Mouse (Mus musculus): Measurements from ENCODE around the gene Cdc37. TPM values are rescaled to one million over a fixed set of nuclear protein-coding genes. Genes with fewer than 3 reads are reported as not detected.
A peak's percentile ranks its signal among the peaks of the same experiment; 100 is the strongest.

The Cdc37 gene
- polyA plus RNA-seq, 1 experiment from 2014 or later = 424 TPM

- no peaks in the 10 kb centered on the region for H3K4me1 ChIP-seq (ENCODE audit: control insufficient read depth, insufficient read depth, low read length)
- H3K27ac ChIP-seq (replicated peaks; ENCODE audit: low read depth, low read length) = no peak overlapping the region
- no peaks in the 10 kb centered on the region for H3K9me3 ChIP-seq (ENCODE audit: control insufficient read depth, low read length)
- no peak overlapping the region for H3K4me2 ChIP-seq (ENCODE audit: low read depth, severe bottlenecking)
- WGBS = 89% methylated on average over 6 of the region's 6 CpGs
- DNase-seq (ENCODE audit: low spot score) (no peak), ATAC-seq (ENCODE audit: insufficient number of reproducible peaks, low FRiP score, low TSS enrichment, low read depth) (no peak)
- no peaks in the 10 kb centered on the region for H3K27me3 ChIP-seq (ENCODE audit: control insufficient read depth, insufficient read depth, low read length)
- no peak overlapping the region for H3K4me3 ChIP-seq (ENCODE audit: low read depth, low read length)
- peaks cover 9% of the 10 kb centered on the region for H3K36me3 ChIP-seq (ENCODE audit: control insufficient read depth, insufficient read depth, low read length)
- no peak overlapping the region for H3K9ac ChIP-seq (ENCODE audit: low read length)
Observed at GRCm38 (mm10) chr9:21136401-21136800, 13.4 kb downstream of the Cdc37 start.

GRCm38 (mm10) chr9:21135941-21136381 lies 13.8 kb downstream of the Cdc37 start:
- no peak overlapping the region for H3K4me3 ChIP-seq (ENCODE audit: low read depth, low read length)
- peaks cover 7% of the 10 kb centered on the region for H3K36me3 ChIP-seq (ENCODE audit: control insufficient read depth, insufficient read depth, low read length)
- ATAC-seq (ENCODE audit: insufficient number of reproducible peaks, low FRiP score, low TSS enrichment, low read depth) = no peak
- no peak overlapping the region for H3K27ac ChIP-seq (replicated peaks; ENCODE audit: low read depth, low read length)
- H3K27me3 ChIP-seq (ENCODE audit: control insufficient read depth, insufficient read depth, low read length) = no peaks in the 10 kb centered on the region
- H3K4me1 ChIP-seq (ENCODE audit: control insufficient read depth, insufficient read depth, low read length) = no peaks in the 10 kb centered on the region
- H3K4me2 ChIP-seq (ENCODE audit: low read depth, severe bottlenecking) = no peak overlapping the region
- no peaks in the 10 kb centered on the region for H3K9me3 ChIP-seq (ENCODE audit: control insufficient read depth, low read length)
- no peak overlapping the region for H3K9ac ChIP-seq (ENCODE audit: low read length)
- 73% methylated on average over 1 of the region's 1 CpGs for WGBS
- DNase-seq (ENCODE audit: low spot score) = no peak

GRCm38 (mm10) chr9:21135329-21135890 lies 14.4 kb downstream of the Cdc37 start:
- Histone ChIP-seq H3K36me3 (ENCODE audit: control insufficient read depth, insufficient read depth, low read length) (peaks cover 6% of the 10 kb centered on the region), H3K9ac (ENCODE audit: low read length) (no peak overlapping the region), H3K4me3 (ENCODE audit: low read depth, low read length) (no peak overlapping the region), H3K27me3 (ENCODE audit: control insufficient read depth, insufficient read depth, low read length) (no peaks in the 10 kb centered on the region), H3K27ac (replicated peaks; ENCODE audit: low read depth, low read length) (no peak overlapping the region), H3K4me2 (ENCODE audit: low read depth, severe bottlenecking) (no peak overlapping the region), H3K4me1 (ENCODE audit: control insufficient read depth, insufficient read depth, low read length) (peaks cover 2% of the 10 kb centered on the region; the same call in 1 of the 2 replicates), H3K9me3 (ENCODE audit: control insufficient read depth, low read length) (no peaks in the 10 kb centered on the region)
- no peak for DNase-seq (ENCODE audit: low spot score)
- 81% methylated on average over 4 of the region's 4 CpGs for WGBS
- ATAC-seq (ENCODE audit: insufficient number of reproducible peaks, low FRiP score, low TSS enrichment, low read depth) = no peak

- ATAC-seq (ENCODE audit: insufficient number of reproducible peaks, low FRiP score, low TSS enrichment, low read depth) (no peak), DNase-seq (ENCODE audit: low spot score) (no peak)
- Histone ChIP-seq H3K4me1 (ENCODE audit: control insufficient read depth, insufficient read depth, low read length) (peaks cover 3% of the 10 kb centered on the region; the same call in 1 of the 2 replicates), H3K4me3 (ENCODE audit: low read depth, low read length) (no peak overlapping the region), H3K4me2 (ENCODE audit: low read depth, severe bottlenecking) (no peak overlapping the region), H3K36me3 (ENCODE audit: control insufficient read depth, insufficient read depth, low read length) (peaks cover 4% of the 10 kb centered on the region), H3K9ac (ENCODE audit: low read length) (no peak overlapping the region), H3K27ac (replicated peaks; ENCODE audit: low read depth, low read length) (no peak overlapping the region), H3K9me3 (ENCODE audit: control insufficient read depth, low read length) (no peaks in the 10 kb centered on the region), H3K27me3 (ENCODE audit: control insufficient read depth, insufficient read depth, low read length) (no peaks in the 10 kb centered on the region)
- 73% methylated on average over 9 of the region's 9 CpGs for WGBS
Observed at GRCm38 (mm10) chr9:21134595-21135328, 15.0 kb downstream of the Cdc37 start.

GRCm38 (mm10) chr9:21133064-21133707 lies 16.6 kb downstream of the Cdc37 start:
- no peak overlapping the region for H3K4me3 ChIP-seq (ENCODE audit: low read depth, low read length)
- H3K27ac ChIP-seq (replicated peaks; ENCODE audit: low read depth, low read length) = no peak overlapping the region
- no peaks in the 10 kb centered on the region for H3K9me3 ChIP-seq (ENCODE audit: control insufficient read depth, low read length)
- H3K4me2 ChIP-seq (ENCODE audit: low read depth, severe bottlenecking) = no peak overlapping the region
- H3K4me1 ChIP-seq (ENCODE audit: control insufficient read depth, insufficient read depth, low read length) = peaks cover 3% of the 10 kb centered on the region; the same call in 1 of the 2 replicates
- H3K9ac ChIP-seq (ENCODE audit: low read length) = no peak overlapping the region
- 74% methylated on average over 9 of the region's 9 CpGs for WGBS
- H3K27me3 ChIP-seq (ENCODE audit: control insufficient read depth, insufficient read depth, low read length) = no peaks in the 10 kb centered on the region
- ATAC-seq (ENCODE audit: insufficient number of reproducible peaks, low FRiP score, low TSS enrichment, low read depth) (no peak), DNase-seq (ENCODE audit: low spot score) (no peak)
- H3K36me3 ChIP-seq (ENCODE audit: control insufficient read depth, insufficient read depth, low read length) = no peaks in the 10 kb centered on the region

- H3K9ac ChIP-seq (ENCODE audit: low read length) = no peak overlapping the region
- no peaks in the 10 kb centered on the region for H3K36me3 ChIP-seq (ENCODE audit: control insufficient read depth, insufficient read depth, low read length)
- 88% methylated on average over 12 of the region's 12 CpGs for WGBS
- no peaks in the 10 kb centered on the region for H3K27me3 ChIP-seq (ENCODE audit: control insufficient read depth, insufficient read depth, low read length)
- H3K4me2 ChIP-seq (ENCODE audit: low read depth, severe bottlenecking) = no peak overlapping the region
- H3K4me3 ChIP-seq (ENCODE audit: low read depth, low read length) = no peak overlapping the region
- H3K9me3 ChIP-seq (ENCODE audit: control insufficient read depth, low read length) = no peaks in the 10 kb centered on the region
- peaks cover 3% of the 10 kb centered on the region; the same call in 1 of the 2 replicates for H3K4me1 ChIP-seq (ENCODE audit: control insufficient read depth, insufficient read depth, low read length)
- no peak overlapping the region for H3K27ac ChIP-seq (replicated peaks; ENCODE audit: low read depth, low read length)
- DNase-seq (ENCODE audit: low spot score) (no peak), ATAC-seq (ENCODE audit: insufficient number of reproducible peaks, low FRiP score, low TSS enrichment, low read depth) (no peak)
Observed at GRCm38 (mm10) chr9:21132102-21132775, 17.5 kb downstream of the Cdc37 start.

GRCm38 (mm10) chr9:21131059-21131956 lies 18.5 kb downstream of the Cdc37 start, which contains the start of gene Tyk2:
Tyk2 (minus strand) TSS chr9:21131243.
- H3K4me2 ChIP-seq (ENCODE audit: low read depth, severe bottlenecking) = peak within 1 kb of the TSS; percentile 72
- H3K36me3 ChIP-seq (ENCODE audit: control insufficient read depth, insufficient read depth, low read length) = no peaks in the 10 kb centered on the region
- DNase-seq (ENCODE audit: low spot score) (peak; percentile 94), ATAC-seq (ENCODE audit: insufficient number of reproducible peaks, low FRiP score, low TSS enrichment, low read depth) (peak; percentile 98)
- peak within 1 kb of the TSS; percentile 68 for H3K9ac ChIP-seq (ENCODE audit: low read length)
- peak within 1 kb of the TSS; percentile 18; the same call in 1 of the 2 replicates for H3K27ac ChIP-seq (replicated peaks; ENCODE audit: low read depth, low read length)
- peak within 1 kb of the TSS; percentile 53 for H3K4me3 ChIP-seq (ENCODE audit: low read depth, low read length)
- no peaks in the 10 kb centered on the region for H3K27me3 ChIP-seq (ENCODE audit: control insufficient read depth, insufficient read depth, low read length)
- H3K4me1 ChIP-seq (ENCODE audit: control insufficient read depth, insufficient read depth, low read length) = peaks cover 3% of the 10 kb centered on the region; the same call in 1 of the 2 replicates
- WGBS = 6% methylated on average over 37 of the region's 37 CpGs
- no peaks in the 10 kb centered on the region for H3K9me3 ChIP-seq (ENCODE audit: control insufficient read depth, low read length)
